Mouse (Mus musculus): ENCODE measurements around the gene Ngp. TPM values are rescaled to one million over a fixed set of nuclear protein-coding genes. Genes with fewer than 3 reads are reported as not detected.

The Ngp gene
- 0.16 and 1.3 TPM in 2 replicates for polyA plus RNA-seq (2012; rRNA removed; ENCODE audit: low replicate concordance)

GRCm38 (mm10) chr9:110419511-110420112 is at the start of gene Ngp:
TSS of gene Ngp (plus strand) at chr9:110419747.

GRCm38 (mm10) chr9:110408099-110408773 is 11.3 kb upstream of the Ngp start, which contains the start of gene Ptpn23:
TSS of gene Ptpn23 (minus strand) at chr9:110408213.

Other genes starting within 250 kb of the Ngp start
- 2.3 and 5.0 TPM in 2 replicates for gene Cspg5, start 176.0 kb upstream of the Ngp start, polyA plus RNA-seq (2012; rRNA removed; ENCODE audit: low replicate concordance)
- 11.1 and 21.4 TPM in 2 replicates for gene Elp6, start 114.6 kb upstream of the Ngp start, polyA plus RNA-seq (2012; rRNA removed; ENCODE audit: low replicate concordance)
- 23.6 and 37.5 TPM in 2 replicates for gene Scap, start 86.5 kb upstream of the Ngp start, polyA plus RNA-seq (2012; rRNA removed; ENCODE audit: low replicate concordance)
- gene Ptpn23, start 11.5 kb upstream of the Ngp start, polyA plus RNA-seq (2012; rRNA removed; ENCODE audit: low replicate concordance): 19.8 and 35.0 TPM in 2 replicates
- gene Klhl18, start 56.9 kb downstream of the Ngp start, polyA plus RNA-seq (2012; rRNA removed; ENCODE audit: low replicate concordance): 16.0 and 25.8 TPM in 2 replicates
- gene Kif9, start 57.2 kb downstream of the Ngp start, polyA plus RNA-seq (2012; rRNA removed; ENCODE audit: low replicate concordance): 1.0 and 1.4 TPM in 2 replicates
- gene Setd2, start 112.8 kb downstream of the Ngp start, polyA plus RNA-seq (2012; rRNA removed; ENCODE audit: low replicate concordance): 36.3 and 56.5 TPM in 2 replicates
- gene Nradd, start 204.7 kb downstream of the Ngp start, polyA plus RNA-seq (2012; rRNA removed; ENCODE audit: low replicate concordance): 12.8 and 38.1 TPM in 2 replicates
- gene Nbeal2, start 234.4 kb downstream of the Ngp start, polyA plus RNA-seq (2012; rRNA removed; ENCODE audit: low replicate concordance): 27.7 and 35.7 TPM in 2 replicates
- gene Ccdc12, start 236.8 kb downstream of the Ngp start, polyA plus RNA-seq (2012; rRNA removed; ENCODE audit: low replicate concordance): 72.6 and 80.9 TPM in 2 replicates

Measured in subcutaneous adipose tissue, adult 2 months (tissue).